Mouse (Mus musculus) right cerebral cortex, postnatal 36 days (tissue): Measurements from ENCODE around the gene Camsap3.

ENCODE experiments used
- DNase-seq, 2 experiments: peaks; one replicate each; pipeline ENCODE4 v3.0.0; 2022; ENCODE audit warnings: low spot score in 2 of 2, mixed read lengths in 1 of 2

Camsap3 gene

GRCm38 (mm10) chr8:3600401-3600800, 13.3 kb downstream of the Camsap3 start:
- DNase-seq, result no peak

GRCm38 (mm10) chr8:3603439-3603838, 16.3 kb downstream of the Camsap3 start:
- no peak for DNase-seq

DNA sequence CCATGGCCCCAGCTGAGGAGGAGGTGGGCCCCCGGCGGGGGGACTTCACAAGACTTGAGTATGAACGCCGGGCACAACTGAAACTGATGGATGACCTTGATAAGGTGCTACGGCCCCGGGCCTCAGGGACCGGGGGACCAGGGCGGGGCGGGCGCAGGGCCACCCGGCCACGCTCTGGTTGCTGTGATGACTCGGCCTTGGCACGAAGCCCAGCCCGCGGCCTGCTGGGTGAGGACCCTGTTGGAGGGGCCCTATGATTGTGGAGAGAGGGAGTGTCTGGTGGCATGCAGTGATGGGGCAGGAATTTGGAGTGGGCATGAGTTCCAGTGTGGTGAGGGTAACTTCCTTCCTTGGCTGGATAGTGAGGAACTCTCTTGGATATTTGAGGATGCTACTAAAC, 19.5 kb downstream of the Camsap3 start:
- no peak for DNase-seq

GRCm38 (mm10) chr8:3607822-3608221, 20.7 kb downstream of the Camsap3 start:
- DNase-seq, result peak in 1 of 2 experiments; percentile 44

GRCm38 (mm10) chr8:3609046-3609815, 22.1 kb downstream of the Camsap3 start:
- no peak for DNase-seq

DNA sequence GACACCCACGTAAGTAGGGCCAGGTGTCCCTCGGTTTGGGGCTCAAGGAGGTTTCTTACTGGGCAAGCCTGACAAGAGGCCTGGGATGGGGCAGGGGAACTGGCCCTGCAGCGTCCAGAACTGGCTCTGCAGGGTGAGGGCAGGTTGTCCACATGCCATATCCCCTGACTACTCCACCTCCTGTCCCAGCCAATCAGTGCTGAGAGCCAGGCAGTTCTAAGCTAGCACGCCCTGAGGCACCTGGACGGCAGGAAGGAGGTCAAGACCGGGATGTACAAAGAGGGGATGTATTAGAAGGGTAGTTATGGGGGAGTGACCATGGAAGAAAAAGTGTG, 22.7 kb downstream of the Camsap3 start:
- DNase-seq, result no peak

- DNase-seq, result peak; percentile 99 to 100
Measured at GRCm38 (mm10) chr8:3621199-3621970, 34.3 kb downstream of the Camsap3 start, which contains the start of the genes Xab2 and Pet100. TSS of gene Xab2 (minus strand) at chr8:3621316. TSS of gene Pet100 (plus strand) at chr8:3621548.

DNA sequence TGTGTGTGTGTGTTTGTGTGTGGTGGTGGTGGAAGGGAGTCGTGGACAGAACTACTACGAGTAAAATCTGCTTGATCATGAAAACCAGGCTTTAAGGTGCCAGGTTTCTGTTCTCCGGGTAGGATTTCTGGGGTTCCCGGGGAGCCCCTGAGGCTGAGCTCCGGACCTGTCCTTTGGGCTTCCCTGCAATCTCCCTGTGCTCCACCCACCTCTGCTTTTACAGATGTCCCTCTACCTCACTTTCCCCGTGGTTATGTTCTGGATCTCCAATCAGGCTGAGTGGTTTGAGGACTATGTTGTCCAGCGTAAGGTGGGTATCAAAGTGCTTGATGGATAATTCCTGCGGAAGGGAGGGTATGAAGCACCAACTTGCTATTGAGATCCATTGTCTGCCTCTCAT, 35.0 kb downstream of the Camsap3 start:
- DNase-seq, result no peak

- DNase-seq, result no peak
Measured at GRCm38 (mm10) chr8:3625445-3625844, 38.4 kb downstream of the Camsap3 start, which contains the start of gene Pcp2. TSS of gene Pcp2 (minus strand) at chr8:3625545.

GRCm38 (mm10) chr8:3626971-3627370, 39.9 kb downstream of the Camsap3 start:
- no peak for DNase-seq

DNA sequence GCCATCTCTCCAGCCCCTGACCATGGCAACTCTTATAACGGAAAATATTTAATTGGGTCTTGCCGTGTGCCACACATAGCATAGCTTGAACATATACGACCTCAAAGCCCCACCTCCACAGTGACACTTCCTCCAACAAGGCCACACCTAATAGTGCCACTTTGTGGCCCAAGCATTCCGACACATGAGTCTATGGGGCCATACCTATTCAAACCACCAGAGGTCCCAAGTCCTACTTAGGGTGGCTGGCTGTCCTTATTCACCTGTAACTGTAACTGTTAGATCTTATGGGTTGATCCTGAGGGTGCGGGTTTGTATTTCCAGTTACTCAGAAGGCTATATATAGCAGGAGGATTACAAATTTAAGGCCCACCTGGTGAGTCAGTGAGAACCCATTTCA, 40.9 kb downstream of the Camsap3 start:
- DNase-seq, result no peak

DNA sequence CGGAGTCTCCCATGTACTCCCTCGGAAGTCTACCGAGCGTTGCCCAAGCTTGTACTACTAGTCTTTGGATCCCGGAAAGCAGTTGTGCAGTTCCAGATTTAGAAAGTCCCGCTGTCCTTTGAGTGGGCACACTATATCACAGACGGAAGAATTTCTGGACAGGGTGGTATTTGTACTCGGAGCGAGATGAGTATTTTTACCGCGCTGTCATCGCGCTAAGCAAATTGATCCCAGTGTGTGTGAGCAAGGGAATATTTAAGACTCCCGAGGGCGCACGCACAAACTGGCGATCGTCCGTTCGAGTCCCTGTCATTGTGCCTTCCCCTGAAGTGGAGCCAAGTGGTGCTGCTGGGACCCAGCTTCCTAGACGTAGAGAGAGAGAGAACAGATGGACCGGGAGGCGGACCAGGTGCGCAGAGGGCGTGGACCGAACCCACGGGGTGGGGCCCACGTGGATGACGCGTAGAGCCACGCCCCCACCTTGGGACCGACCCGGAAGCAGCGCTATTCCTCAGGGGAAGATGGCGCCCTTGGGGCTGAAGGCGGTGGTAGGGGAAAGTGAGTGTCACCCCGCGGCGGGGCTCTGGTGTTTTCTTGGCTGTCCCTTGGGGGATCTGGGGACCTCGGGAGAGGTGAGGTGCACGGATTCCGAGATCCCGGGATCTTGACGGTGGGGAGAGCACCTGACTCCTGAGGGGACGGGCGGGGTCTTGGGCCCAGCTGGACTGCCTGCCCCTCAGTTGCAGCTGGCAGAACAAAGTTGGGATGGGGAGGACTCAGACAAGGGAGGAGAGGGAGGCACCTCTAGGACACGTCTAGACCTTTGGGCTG, 43.8 kb downstream of the Camsap3 start, which contains the start of gene Stxbp2:
Stxbp2 (plus strand) TSS at position 309 of the 831 bp plus-strand sequence.
- peak; percentile 61 to 63 for DNase-seq

DNA sequence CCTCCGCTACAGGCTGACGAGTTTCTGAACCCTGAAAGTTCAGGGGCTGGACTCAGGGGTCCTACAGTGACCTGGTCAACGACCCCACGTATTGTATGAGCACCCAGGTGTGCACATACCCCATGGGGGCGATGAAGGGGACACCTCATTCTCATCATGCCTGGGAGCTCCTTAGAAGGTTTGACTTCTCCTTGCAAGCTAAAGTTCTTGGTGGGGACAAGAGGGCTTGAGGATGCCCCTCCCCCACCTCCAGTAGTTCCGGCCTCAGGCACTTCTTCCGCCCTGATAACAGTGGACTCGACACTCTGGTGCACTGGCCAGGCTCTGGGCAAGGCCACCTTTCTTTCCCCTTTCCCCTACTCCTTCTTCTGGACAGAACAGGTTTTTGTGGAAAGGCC, 44.4 kb downstream of the Camsap3 start:
- no peak for DNase-seq

- DNase-seq, result no peak
Measured at GRCm38 (mm10) chr8:3645804-3646203, 58.7 kb downstream of the Camsap3 start.

- no peak for DNase-seq
Measured at GRCm38 (mm10) chr8:3646824-3647531, 59.9 kb downstream of the Camsap3 start.

GRCm38 (mm10) chr8:3647561-3647960, 60.5 kb downstream of the Camsap3 start:
- DNase-seq, result no peak

DNA sequence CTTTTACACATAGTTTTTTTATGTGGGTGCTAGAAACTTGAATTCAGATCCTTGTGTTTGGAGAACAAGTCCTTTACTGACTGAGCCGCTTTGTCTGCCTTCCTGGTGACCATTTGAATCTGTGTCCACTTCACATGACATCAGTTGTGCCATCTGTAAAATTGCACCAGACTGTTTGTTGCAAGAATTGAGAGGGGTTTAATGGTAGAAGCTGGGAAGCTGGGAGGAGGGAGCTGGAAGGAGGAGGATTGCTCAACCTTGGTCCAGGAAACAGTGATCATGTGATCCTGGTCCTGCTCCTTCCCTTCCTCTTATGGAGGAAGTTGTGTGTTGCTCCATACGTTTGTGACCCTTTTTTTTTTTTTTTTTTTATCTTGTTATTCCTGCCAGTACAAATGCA, 61.2 kb downstream of the Camsap3 start:
- no peak for DNase-seq

DNA sequence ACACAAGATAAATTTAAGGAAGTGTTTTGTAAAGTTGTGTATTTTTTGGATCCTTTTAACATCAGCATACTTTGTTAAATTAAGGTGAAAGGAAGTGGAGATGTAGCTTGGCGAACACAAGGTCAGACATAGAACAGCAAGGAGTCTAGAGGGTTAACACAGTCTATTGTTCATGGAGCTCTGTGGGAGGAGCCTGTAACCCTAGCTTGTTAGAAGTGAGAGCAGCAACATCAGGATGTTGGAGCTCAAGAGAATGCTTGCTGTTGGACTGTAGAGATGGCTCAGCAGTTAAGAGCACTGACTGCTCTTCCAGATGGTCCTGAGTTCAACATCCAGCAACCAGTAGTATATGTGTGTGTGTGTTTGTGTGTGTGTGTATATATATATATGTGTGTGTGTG, 61.9 kb downstream of the Camsap3 start:
- no peak for DNase-seq

- no peak for DNase-seq
Measured at GRCm38 (mm10) chr8:3652845-3653244, 65.8 kb downstream of the Camsap3 start.

DNA sequence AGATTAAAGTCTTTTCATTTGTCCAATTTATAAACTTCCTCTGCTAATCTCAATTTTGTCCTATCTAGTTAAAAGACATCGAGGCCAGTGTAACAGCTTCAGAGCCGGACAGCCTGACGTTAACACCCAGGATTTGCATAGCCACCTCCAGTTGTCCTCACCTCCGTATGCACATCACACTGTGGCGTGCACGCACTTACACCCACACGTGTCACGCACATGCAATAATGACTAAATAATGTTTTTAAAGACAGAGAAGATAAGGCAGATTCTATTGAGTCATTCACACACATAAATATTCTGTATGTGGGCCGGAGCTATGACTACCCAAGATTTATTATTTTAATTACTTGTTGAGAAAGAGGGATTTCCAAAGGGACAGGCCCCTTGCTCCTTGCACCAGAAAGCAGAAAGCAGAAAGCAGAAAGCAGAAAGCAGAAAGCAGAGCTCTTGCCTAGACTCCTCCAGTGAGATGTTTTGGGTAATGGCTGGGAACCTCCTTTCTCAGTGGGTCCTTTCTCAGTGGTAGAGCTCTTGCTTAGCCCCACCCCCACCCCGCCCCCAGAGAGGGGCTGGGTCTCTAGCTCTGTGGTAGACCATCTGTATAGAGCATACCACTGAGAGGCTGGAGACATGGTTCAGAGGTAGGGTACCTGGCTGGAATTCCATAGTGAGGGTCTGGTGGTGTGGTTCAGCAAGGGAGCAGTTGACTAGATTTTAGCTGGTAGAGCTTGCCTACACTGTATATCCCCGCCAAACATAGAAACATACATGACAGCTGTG, 67.8 kb downstream of the Camsap3 start:
- no peak for DNase-seq

DNA sequence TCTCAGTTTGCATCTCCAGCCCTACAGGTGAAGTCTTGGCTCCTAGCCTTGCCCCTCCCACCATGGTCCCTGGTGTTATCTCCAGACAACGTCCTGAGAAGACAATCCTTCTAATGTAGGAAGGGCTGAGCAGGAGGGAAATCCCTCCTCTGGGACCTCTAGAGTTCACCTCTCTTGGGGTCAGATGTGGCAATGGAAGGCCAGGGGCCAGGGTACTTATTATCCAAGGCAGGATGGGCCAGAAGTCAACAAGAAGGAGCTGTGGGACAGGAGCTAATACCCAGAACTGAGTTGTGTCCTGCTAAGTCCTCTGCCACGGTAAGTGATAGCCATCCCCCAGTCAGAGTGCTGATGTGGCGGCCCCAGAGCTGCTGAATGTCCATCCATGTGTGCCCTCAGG, 68.4 kb downstream of the Camsap3 start, which contains the start of gene Retn:
Retn (plus strand) TSS at position 245 of the 400 bp plus-strand sequence.
- no peak for DNase-seq
